Mouse (Mus musculus): Measurements from ENCODE around the gene Vmn1r137. TPM values are rescaled to one million over a fixed set of nuclear protein-coding genes. Genes with fewer than 3 reads are reported as not detected.
"Not testable (repeated sequence)": the region's sequence is repeated elsewhere in the genome, so short reads cannot be mapped to it uniquely, and the experiment has no call there.

The Vmn1r137 gene
- total RNA-seq (2022) = not detected

DNA sequence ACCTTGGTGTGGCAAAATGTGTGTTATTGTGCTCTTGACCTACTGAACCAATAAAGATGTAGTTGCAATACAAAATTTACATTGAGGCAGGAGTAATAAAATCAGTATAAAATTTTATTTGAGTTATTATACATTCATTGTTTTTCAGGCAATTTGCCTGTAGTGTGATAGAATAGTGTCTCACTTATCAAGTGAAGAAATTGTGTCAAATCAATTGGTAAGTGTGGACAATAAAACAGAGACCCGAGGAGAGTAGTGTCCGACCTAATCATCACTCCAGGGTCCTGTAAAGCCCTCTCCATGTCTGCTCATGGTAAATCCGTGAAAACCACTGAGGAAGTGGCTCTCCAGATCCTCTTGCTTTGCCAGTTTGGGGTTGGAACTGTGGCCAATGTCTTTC is at the start of gene Vmn1r137:
Gene Vmn1r137 (plus strand): TSS at position 301 of the 400 bp plus-strand sequence.
- DNase-seq (ENCODE audit: low spot score in 2 of 2) = not testable (repeated sequence)

DNA sequence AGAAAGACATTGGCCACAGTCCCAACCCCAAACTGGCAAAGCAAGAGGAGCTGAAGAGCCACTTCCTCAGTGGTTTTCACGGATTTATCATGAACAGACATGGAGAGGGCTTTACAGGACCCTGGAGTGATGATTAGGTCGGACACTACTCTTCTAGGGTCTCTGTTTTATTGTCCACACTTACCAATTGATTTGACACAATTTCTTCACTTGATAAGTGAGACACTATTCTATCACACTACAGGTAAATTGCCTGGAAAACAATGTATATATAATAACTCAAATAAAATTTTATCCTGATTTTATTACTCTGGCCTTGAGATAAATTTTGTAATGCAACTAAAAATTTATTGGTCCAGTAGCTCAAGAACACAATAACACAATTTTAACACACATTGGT is 34.4 kb downstream of the Vmn1r137 start, which contains the start of gene Vmn1r138:
Gene Vmn1r138 (minus strand): TSS at position 101 of the 400 bp plus-strand sequence.
- not testable (repeated sequence) for DNase-seq (ENCODE audit: low spot score in 2 of 2)

Other genes with a start within 250 kb of the Vmn1r137 start
- gene Gm4175, start 233.1 kb upstream of the Vmn1r137 start, total RNA-seq (2022) = not detected
- gene Gm4177, start 197.9 kb upstream of the Vmn1r137 start, total RNA-seq (2022) = not detected
- not detected for gene Vmn1r135, start 162.2 kb upstream of the Vmn1r137 start, total RNA-seq (2022)
- gene Gm5725, start 150.3 kb upstream of the Vmn1r137 start, total RNA-seq (2022) = not detected
- not detected for gene Gm5891, start 73.3 kb upstream of the Vmn1r137 start, total RNA-seq (2022)
- gene Vmn1r138, start 34.3 kb downstream of the Vmn1r137 start, total RNA-seq (2022) = not detected
- gene Gm6176, start 61.7 kb downstream of the Vmn1r137 start, total RNA-seq (2022) = not detected
- gene Vmn1r139, start 74.5 kb downstream of the Vmn1r137 start, total RNA-seq (2022) = not detected
- not detected for gene Gm16451, start 123.7 kb downstream of the Vmn1r137 start, total RNA-seq (2022)
- gene Gm10666, start 140.2 kb downstream of the Vmn1r137 start, total RNA-seq (2022) = not detected
- not detected for gene Vmn1r142, start 169.4 kb downstream of the Vmn1r137 start, total RNA-seq (2022)
- not detected for gene Vmn1r143, start 194.8 kb downstream of the Vmn1r137 start, total RNA-seq (2022)
- not detected for gene Gm8653, start 206.7 kb downstream of the Vmn1r137 start, total RNA-seq (2022)
- gene Gm8453, start 234.9 kb downstream of the Vmn1r137 start, total RNA-seq (2022) = not detected

Measured in gastrocnemius, adult 8-10 months (tissue).